Mouse (Mus musculus): ENCODE measurements around the gene Olfr45. TPM values are rescaled to one million over a fixed set of nuclear protein-coding genes. Genes with fewer than 3 reads are reported as not detected.
"Not testable (repeated sequence)": the region's sequence is repeated elsewhere in the genome, so short reads cannot be mapped to it uniquely, and the experiment has no call there.

The Olfr45 gene
- 0.09 TPM in 1 of 2 replicates, not detected in the other for polyA plus RNA-seq (2014; fragmentation: Nextera tagmentation; extraction: Ambion mirVana)

- no peak within 1 kb of the TSS for H3K27ac ChIP-seq (replicated peaks; ENCODE audit: low read depth, low read length)
- H3K4me3 ChIP-seq (ENCODE audit: low read depth, low read length): no peak within 1 kb of the TSS
- ATAC-seq (ENCODE audit: insufficient number of reproducible peaks, low FRiP score, low TSS enrichment, low read depth): no peak
- WGBS: 97% methylated on average over 1 of the region's 1 CpGs
- H3K9me3 ChIP-seq (ENCODE audit: control insufficient read depth, low read length): no peaks in the 10 kb centered on the region
- no peaks in the 10 kb centered on the region for H3K4me1 ChIP-seq (ENCODE audit: control insufficient read depth, insufficient read depth, low read length)
- no peak within 1 kb of the TSS for H3K9ac ChIP-seq (ENCODE audit: low read length)
- H3K36me3 ChIP-seq (ENCODE audit: control insufficient read depth, insufficient read depth, low read length): no peaks in the 10 kb centered on the region
- H3K27me3 ChIP-seq (ENCODE audit: control insufficient read depth, insufficient read depth, low read length): no peaks in the 10 kb centered on the region
- H3K4me2 ChIP-seq (ENCODE audit: low read depth, severe bottlenecking): no peak within 1 kb of the TSS
- DNase-seq (ENCODE audit: low spot score): no peak
Observed at GRCm38 (mm10) chr7:140681651-140682050, at the start of gene Olfr45. Gene Olfr45, plus strand, starts transcription at chr7:140681951.

- no peaks in the 10 kb centered on the region for H3K27me3 ChIP-seq (ENCODE audit: control insufficient read depth, insufficient read depth, low read length)
- ATAC-seq (ENCODE audit: insufficient number of reproducible peaks, low FRiP score, low TSS enrichment, low read depth) (no peak), DNase-seq (ENCODE audit: low spot score) (no peak)
- H3K9ac ChIP-seq (ENCODE audit: low read length): no peak within 1 kb of the TSS
- no peak within 1 kb of the TSS for H3K4me2 ChIP-seq (ENCODE audit: low read depth, severe bottlenecking)
- H3K4me1 ChIP-seq (ENCODE audit: control insufficient read depth, insufficient read depth, low read length): no peaks in the 10 kb centered on the region
- H3K9me3 ChIP-seq (ENCODE audit: control insufficient read depth, low read length): no peaks in the 10 kb centered on the region
- no peaks in the 10 kb centered on the region for H3K36me3 ChIP-seq (ENCODE audit: control insufficient read depth, insufficient read depth, low read length)
- H3K4me3 ChIP-seq (ENCODE audit: low read depth, low read length): no peak within 1 kb of the TSS
- H3K27ac ChIP-seq (replicated peaks; ENCODE audit: low read depth, low read length): no peak within 1 kb of the TSS
- WGBS: 88% methylated on average over 1 of the region's 1 CpGs
Observed at GRCm38 (mm10) chr7:140646152-140646551, 35.6 kb upstream of the Olfr45 start, which contains the start of gene Olfr53. Gene Olfr53, plus strand, starts transcription at chr7:140646452.

- H3K4me2 ChIP-seq (ENCODE audit: low read depth, severe bottlenecking): no peak within 1 kb of the TSS
- H3K4me3 ChIP-seq (ENCODE audit: low read depth, low read length): no peak within 1 kb of the TSS
- H3K9me3 ChIP-seq (ENCODE audit: control insufficient read depth, low read length): no peaks in the 10 kb centered on the region
- H3K9ac ChIP-seq (ENCODE audit: low read length): no peak within 1 kb of the TSS
- H3K27me3 ChIP-seq (ENCODE audit: control insufficient read depth, insufficient read depth, low read length): no peaks in the 10 kb centered on the region
- DNase-seq (ENCODE audit: low spot score) (no peak), ATAC-seq (ENCODE audit: insufficient number of reproducible peaks, low FRiP score, low TSS enrichment, low read depth) (no peak)
- no peaks in the 10 kb centered on the region for H3K4me1 ChIP-seq (ENCODE audit: control insufficient read depth, insufficient read depth, low read length)
- 76% methylated on average over 4 of the region's 4 CpGs for WGBS
- H3K36me3 ChIP-seq (ENCODE audit: control insufficient read depth, insufficient read depth, low read length): no peaks in the 10 kb centered on the region
- H3K27ac ChIP-seq (replicated peaks; ENCODE audit: low read depth, low read length): no peak within 1 kb of the TSS
Observed at GRCm38 (mm10) chr7:140659630-140660029, 22.1 kb upstream of the Olfr45 start, which contains the start of gene Olfr539. Gene Olfr539, plus strand, starts transcription at chr7:140659930.

DNA sequence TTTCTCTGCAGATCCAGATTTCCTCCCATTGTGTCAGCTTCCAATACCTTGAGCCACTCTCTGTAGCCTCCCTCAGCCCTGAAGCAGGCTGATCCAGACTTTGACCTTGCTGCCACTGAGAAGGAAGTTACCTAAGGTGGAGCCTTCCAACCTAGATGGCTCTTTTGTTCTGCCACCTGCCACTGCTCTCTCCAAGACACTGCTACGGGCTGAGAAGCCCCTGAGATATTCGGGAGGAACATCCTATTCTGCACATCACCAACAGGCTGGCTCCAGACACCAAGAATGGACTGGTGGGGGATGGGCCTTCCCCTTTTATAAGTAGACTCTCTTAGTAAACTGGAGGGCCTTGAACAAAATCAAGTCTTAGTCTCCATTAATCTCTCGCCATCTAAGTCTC is 11.1 kb upstream of the Olfr45 start:
- H3K4me3 ChIP-seq (ENCODE audit: low read depth, low read length); H3K4me1 ChIP-seq (ENCODE audit: control insufficient read depth, insufficient read depth, low read length); H3K27ac ChIP-seq (replicated peaks; ENCODE audit: low read depth, low read length); H3K36me3 ChIP-seq (ENCODE audit: control insufficient read depth, insufficient read depth, low read length); H3K27me3 ChIP-seq (ENCODE audit: control insufficient read depth, insufficient read depth, low read length); H3K4me2 ChIP-seq (ENCODE audit: low read depth, severe bottlenecking); H3K9me3 ChIP-seq (ENCODE audit: control insufficient read depth, low read length); ATAC-seq (ENCODE audit: insufficient number of reproducible peaks, low FRiP score, low TSS enrichment, low read depth); DNase-seq (ENCODE audit: low spot score); H3K9ac ChIP-seq (ENCODE audit: low read length): not testable (repeated sequence)
- 93% methylated on average over 3 of the region's 3 CpGs for WGBS

DNA sequence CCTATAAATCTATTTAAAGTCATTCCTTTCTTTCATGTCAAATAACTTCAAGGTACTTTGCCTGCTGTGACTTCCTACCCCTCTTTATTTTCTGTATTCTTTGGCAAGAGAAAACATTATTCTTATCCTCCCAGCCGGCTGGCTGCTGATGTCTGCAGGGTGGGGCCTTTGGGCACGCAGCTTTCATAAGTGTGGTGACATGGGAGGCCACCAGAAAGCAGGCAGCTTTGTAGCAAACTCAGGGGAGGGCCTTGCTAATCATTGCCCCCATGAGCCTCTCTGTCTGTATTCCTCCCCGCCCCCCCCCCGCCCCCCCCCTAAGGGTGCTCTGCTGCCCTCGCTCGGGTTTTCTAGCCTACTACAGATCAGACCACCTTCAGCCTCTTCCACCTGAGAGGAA is 5.9 kb upstream of the Olfr45 start:
- Histone ChIP-seq H3K27me3 (ENCODE audit: control insufficient read depth, insufficient read depth, low read length) (no peaks in the 10 kb centered on the region), H3K9me3 (ENCODE audit: control insufficient read depth, low read length) (no peaks in the 10 kb centered on the region), H3K9ac (ENCODE audit: low read length) (no peak overlapping the region), H3K27ac (replicated peaks; ENCODE audit: low read depth, low read length) (no peak overlapping the region), H3K4me3 (ENCODE audit: low read depth, low read length) (no peak overlapping the region), H3K36me3 (ENCODE audit: control insufficient read depth, insufficient read depth, low read length) (no peaks in the 10 kb centered on the region), H3K4me1 (ENCODE audit: control insufficient read depth, insufficient read depth, low read length) (no peaks in the 10 kb centered on the region), H3K4me2 (ENCODE audit: low read depth, severe bottlenecking) (no peak overlapping the region)
- WGBS: 6% methylated on average over 6 of the region's 6 CpGs
- no peak for ATAC-seq (ENCODE audit: insufficient number of reproducible peaks, low FRiP score, low TSS enrichment, low read depth)
- DNase-seq (ENCODE audit: low spot score): no peak

DNA sequence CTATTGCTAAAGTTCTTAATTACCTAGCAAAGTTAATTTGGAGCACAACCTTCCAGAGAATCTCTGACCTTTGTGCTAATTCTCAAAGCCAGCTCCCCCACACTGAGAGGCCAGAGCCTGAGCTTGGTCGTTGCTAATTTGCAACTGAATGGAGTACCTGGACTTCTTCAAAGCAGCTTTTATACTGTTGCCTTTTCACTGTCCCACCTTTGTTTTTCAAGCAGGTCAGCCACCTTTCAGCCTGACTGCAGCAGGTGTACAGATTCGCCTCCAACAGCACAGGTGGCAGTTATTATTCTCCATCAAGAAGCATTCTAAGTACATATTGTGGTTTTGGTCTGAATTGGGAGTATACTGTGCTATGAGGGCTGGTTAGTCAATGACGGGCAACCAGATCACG is 2.2 kb upstream of the Olfr45 start:
- not testable (repeated sequence) for DNase-seq (ENCODE audit: low spot score); H3K4me3 ChIP-seq (ENCODE audit: low read depth, low read length); H3K27ac ChIP-seq (replicated peaks; ENCODE audit: low read depth, low read length); H3K36me3 ChIP-seq (ENCODE audit: control insufficient read depth, insufficient read depth, low read length); H3K9ac ChIP-seq (ENCODE audit: low read length); H3K4me2 ChIP-seq (ENCODE audit: low read depth, severe bottlenecking); ATAC-seq (ENCODE audit: insufficient number of reproducible peaks, low FRiP score, low TSS enrichment, low read depth); H3K27me3 ChIP-seq (ENCODE audit: control insufficient read depth, insufficient read depth, low read length); H3K4me1 ChIP-seq (ENCODE audit: control insufficient read depth, insufficient read depth, low read length); H3K9me3 ChIP-seq (ENCODE audit: control insufficient read depth, low read length)
- 69% methylated on average over 4 of the region's 4 CpGs for WGBS

GRCm38 (mm10) chr7:140696967-140697366 is 15.2 kb downstream of the Olfr45 start, which contains the start of gene Olfr541:
Gene Olfr541, plus strand, starts transcription at chr7:140697267.
- Histone ChIP-seq H3K9me3 (ENCODE audit: control insufficient read depth, low read length) (no peaks in the 10 kb centered on the region), H3K4me3 (ENCODE audit: low read depth, low read length) (no peak within 1 kb of the TSS), H3K9ac (ENCODE audit: low read length) (no peak within 1 kb of the TSS), H3K27ac (replicated peaks; ENCODE audit: low read depth, low read length) (no peak within 1 kb of the TSS), H3K4me2 (ENCODE audit: low read depth, severe bottlenecking) (no peak within 1 kb of the TSS), H3K27me3 (ENCODE audit: control insufficient read depth, insufficient read depth, low read length) (no peaks in the 10 kb centered on the region), H3K4me1 (ENCODE audit: control insufficient read depth, insufficient read depth, low read length) (no peaks in the 10 kb centered on the region), H3K36me3 (ENCODE audit: control insufficient read depth, insufficient read depth, low read length) (no peaks in the 10 kb centered on the region)
- DNase-seq (ENCODE audit: low spot score) (no peak), ATAC-seq (ENCODE audit: insufficient number of reproducible peaks, low FRiP score, low TSS enrichment, low read depth) (no peak)

GRCm38 (mm10) chr7:140706348-140706747 is 24.6 kb downstream of the Olfr45 start:
- WGBS: 76% methylated on average over 2 of the region's 2 CpGs
- DNase-seq (ENCODE audit: low spot score) (no peak), ATAC-seq (ENCODE audit: insufficient number of reproducible peaks, low FRiP score, low TSS enrichment, low read depth) (no peak)

More at GRCm38 (mm10) chr7:140706348-140706747, 24.6 kb downstream of the Olfr45 start:
- Histone ChIP-seq H3K27ac (replicated peaks; ENCODE audit: low read depth, low read length) (no peak overlapping the region), H3K9ac (ENCODE audit: low read length) (no peak overlapping the region), H3K4me3 (ENCODE audit: low read depth, low read length) (no peak overlapping the region), H3K27me3 (ENCODE audit: control insufficient read depth, insufficient read depth, low read length) (no peaks in the 10 kb centered on the region), H3K36me3 (ENCODE audit: control insufficient read depth, insufficient read depth, low read length) (no peaks in the 10 kb centered on the region), H3K4me1 (ENCODE audit: control insufficient read depth, insufficient read depth, low read length) (no peaks in the 10 kb centered on the region), H3K9me3 (ENCODE audit: control insufficient read depth, low read length) (no peaks in the 10 kb centered on the region), H3K4me2 (ENCODE audit: low read depth, severe bottlenecking) (no peak overlapping the region)

Measured in limb, embryonic 11.5 days (tissue).